Mouse (Mus musculus): ENCODE results near the gene Fancc. TPM values are rescaled to one million over a fixed set of nuclear protein-coding genes. Genes with fewer than 3 reads are reported as not detected.

The Fancc gene
- polyA plus RNA-seq, 1 experiment from 2014 or later: 25.9 TPM

DNA sequence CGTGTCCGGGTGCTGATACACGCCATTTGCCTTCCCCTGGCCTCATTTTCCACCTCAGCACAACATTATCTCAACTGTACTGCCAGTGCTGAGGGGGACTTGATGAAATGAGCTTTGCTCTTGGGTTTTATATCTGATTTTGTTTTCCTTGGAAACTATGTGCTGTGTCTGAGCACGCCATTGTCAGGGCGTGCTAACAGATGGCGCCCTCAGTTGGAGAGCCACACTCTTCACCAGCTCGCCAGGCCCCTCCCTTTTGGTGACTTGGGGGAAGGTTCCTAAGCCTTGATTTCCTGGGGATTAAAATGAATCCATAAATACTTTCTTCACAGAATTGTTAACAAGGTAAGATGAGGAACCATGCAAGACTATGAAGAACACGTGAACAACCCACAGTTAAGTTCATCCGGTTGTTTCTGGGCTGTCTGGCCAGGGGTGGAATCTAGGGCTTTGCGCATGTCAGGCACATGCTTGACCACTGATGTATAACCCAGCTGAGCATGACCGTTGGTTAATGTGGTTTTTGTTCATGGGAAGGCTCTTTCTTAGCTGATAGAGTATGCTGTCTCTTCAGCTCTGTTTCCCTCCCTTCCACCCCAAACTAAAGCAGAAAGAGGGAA is 210.5 kb downstream of the Fancc start:
- Histone ChIP-seq H3K4me1 (ENCODE audit: insufficient read depth) (no peaks in the 10 kb centered on the region; the same call in 1 of the 2 replicates), H3K9ac (no peak overlapping the region), H3K36me3 (ENCODE audit: insufficient read depth) (peaks cover 92% of the 10 kb centered on the region), H3K4me3 (ENCODE audit: low read depth, low read length) (no peak overlapping the region), H3K4me2 (no peak overlapping the region), H3K27ac (ENCODE audit: low read depth) (no peak overlapping the region), H3K9me3 (ENCODE audit: low read depth, low read length) (no peaks in the 10 kb centered on the region), H3K27me3 (ENCODE audit: insufficient read depth, low read length) (no peaks in the 10 kb centered on the region)
- ATAC-seq (ENCODE audit: insufficient read depth): no peak
- WGBS: 87% methylated on average over 11 of the region's 11 CpGs
- no peak for TF ChIP-seq CTCF (IDR thresholded peaks at IDR 0.05; ENCODE audit: low read depth)
- no peak for DNase-seq

DNA sequence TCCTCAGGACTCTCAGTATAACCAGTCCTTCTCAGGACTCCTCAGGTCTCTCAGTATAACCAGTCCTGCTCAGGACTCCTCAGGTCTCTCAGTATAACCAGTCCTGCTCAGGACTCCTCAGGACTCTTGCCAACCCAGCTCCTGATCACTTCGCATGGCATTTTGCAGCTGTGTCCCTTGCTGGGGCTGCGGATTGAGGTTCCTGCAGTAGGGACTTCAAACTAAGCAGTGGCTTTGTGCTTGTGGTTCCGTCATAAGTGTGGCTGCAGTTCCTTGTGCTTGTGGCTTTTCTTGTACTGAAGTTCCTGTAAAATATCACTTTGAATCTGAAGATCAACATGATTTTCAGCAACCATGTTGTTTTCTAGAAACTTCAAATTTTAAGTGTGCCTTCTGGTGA is 212.3 kb downstream of the Fancc start:
- no peak overlapping the region for H3K27ac ChIP-seq (ENCODE audit: low read depth)
- H3K4me1 ChIP-seq (ENCODE audit: insufficient read depth): peaks cover 2% of the 10 kb centered on the region; the same call in 1 of the 2 replicates
- peaks cover 75% of the 10 kb centered on the region for H3K36me3 ChIP-seq (ENCODE audit: insufficient read depth)
- ATAC-seq (ENCODE audit: insufficient read depth) (no peak), DNase-seq (no peak)
- no peak overlapping the region for H3K4me3 ChIP-seq (ENCODE audit: low read depth, low read length)
- H3K9me3 ChIP-seq (ENCODE audit: low read depth, low read length): no peaks in the 10 kb centered on the region
- H3K27me3 ChIP-seq (ENCODE audit: insufficient read depth, low read length): no peaks in the 10 kb centered on the region
- no peak for TF ChIP-seq CTCF (IDR thresholded peaks at IDR 0.05; ENCODE audit: low read depth)
- H3K9ac ChIP-seq: no peak overlapping the region
- H3K4me2 ChIP-seq: no peak overlapping the region
- WGBS: 96% methylated on average over 3 of the region's 3 CpGs

DNA sequence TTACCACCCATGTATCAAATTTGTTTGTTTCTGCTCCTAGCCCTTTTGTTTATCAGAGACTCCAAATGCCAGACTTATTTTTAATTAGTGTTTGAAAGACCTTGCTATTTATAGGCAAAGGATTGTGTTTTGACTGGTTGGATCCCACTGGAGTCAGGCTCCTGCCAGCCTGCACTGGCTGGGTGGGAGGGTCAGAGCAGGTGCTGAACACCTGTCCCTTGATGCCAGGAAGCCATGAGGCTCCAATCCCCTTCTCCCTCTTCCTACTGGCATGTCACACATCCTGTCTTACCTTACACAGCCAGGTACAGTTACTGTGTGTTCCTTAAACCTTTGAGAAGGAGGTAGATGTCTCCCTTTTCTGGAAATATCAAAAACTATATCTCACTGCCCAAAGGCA is 213.8 kb downstream of the Fancc start:
- H3K27ac ChIP-seq (ENCODE audit: low read depth): no peak overlapping the region
- H3K9me3 ChIP-seq (ENCODE audit: low read depth, low read length): no peaks in the 10 kb centered on the region
- ATAC-seq (ENCODE audit: insufficient read depth) (no peak), DNase-seq (no peak)
- peaks cover 60% of the 10 kb centered on the region for H3K36me3 ChIP-seq (ENCODE audit: insufficient read depth)
- no peak for TF ChIP-seq CTCF (IDR thresholded peaks at IDR 0.05; ENCODE audit: low read depth)
- H3K4me1 ChIP-seq (ENCODE audit: insufficient read depth): peaks cover 11% of the 10 kb centered on the region
- H3K9ac ChIP-seq: no peak overlapping the region
- no peaks in the 10 kb centered on the region for H3K27me3 ChIP-seq (ENCODE audit: insufficient read depth, low read length)
- H3K4me2 ChIP-seq: no peak overlapping the region
- H3K4me3 ChIP-seq (ENCODE audit: low read depth, low read length): no peak overlapping the region

DNA sequence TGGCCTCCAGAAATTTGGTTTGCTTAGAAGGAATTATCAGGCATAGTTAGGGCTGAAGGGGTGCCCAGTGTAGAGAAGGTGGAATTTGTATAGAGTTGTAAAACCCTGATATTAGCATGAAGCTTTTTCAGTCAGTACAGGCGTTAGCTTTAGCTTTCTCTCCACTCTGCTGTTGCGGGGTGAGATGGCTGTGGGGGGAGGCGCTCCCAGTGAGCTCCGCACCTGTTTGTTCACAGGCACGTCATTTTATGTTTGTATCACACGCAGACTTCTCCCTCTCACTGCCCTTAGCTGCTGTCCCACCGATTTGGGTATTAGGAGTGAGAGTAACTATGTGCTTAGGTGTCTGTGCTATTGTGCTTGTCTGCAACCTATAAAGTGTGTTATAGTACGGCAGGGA is 215.9 kb downstream of the Fancc start:
- Histone ChIP-seq H3K9ac (no peak overlapping the region), H3K36me3 (ENCODE audit: insufficient read depth) (peaks cover 43% of the 10 kb centered on the region), H3K27ac (ENCODE audit: low read depth) (peak overlapping the region; percentile 59; the same call in 1 of the 2 replicates), H3K27me3 (ENCODE audit: insufficient read depth, low read length) (no peaks in the 10 kb centered on the region), H3K4me3 (ENCODE audit: low read depth, low read length) (no peak overlapping the region), H3K4me1 (ENCODE audit: insufficient read depth) (peaks cover 23% of the 10 kb centered on the region), H3K9me3 (ENCODE audit: low read depth, low read length) (no peaks in the 10 kb centered on the region), H3K4me2 (peak overlapping the region; percentile 54)
- TF ChIP-seq CTCF (IDR thresholded peaks at IDR 0.05; ENCODE audit: low read depth): no peak
- DNase-seq: no peak
- no peak for ATAC-seq (ENCODE audit: insufficient read depth)
- WGBS: 66% methylated on average over 8 of the region's 8 CpGs

DNA sequence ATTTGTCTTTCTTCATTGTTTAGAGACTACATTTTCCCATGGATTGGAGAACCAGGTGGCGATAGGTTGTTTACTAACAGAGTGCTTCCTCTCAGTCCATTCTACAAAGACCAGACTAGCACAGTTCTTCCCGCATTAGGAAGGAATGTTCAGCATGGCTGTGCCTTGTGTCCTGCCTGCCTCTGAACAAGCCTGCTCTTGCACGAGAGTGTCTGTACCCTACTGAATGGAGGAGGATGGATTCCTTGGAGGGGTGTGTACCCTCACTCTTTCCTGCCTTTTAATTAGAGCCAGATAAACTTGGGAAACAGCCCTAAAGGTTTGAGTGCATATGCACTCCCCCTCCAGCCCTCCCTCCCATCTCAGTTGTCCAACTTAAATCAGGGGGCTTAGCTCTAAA is 216.7 kb downstream of the Fancc start:
- TF ChIP-seq CTCF (IDR thresholded peaks at IDR 0.05; ENCODE audit: low read depth): no peak
- ATAC-seq (ENCODE audit: insufficient read depth) (peak; percentile 45), DNase-seq (peak; percentile 52)
- WGBS: 27% methylated on average over 3 of the region's 3 CpGs
- Histone ChIP-seq H3K9ac (0 out of 2 replicates have a peak overlapping the region, but pooled peaks have one; percentile 2), H3K27ac (ENCODE audit: low read depth) (peak overlapping the region; percentile 59; the same call in 1 of the 2 replicates), H3K36me3 (ENCODE audit: insufficient read depth) (peaks cover 35% of the 10 kb centered on the region), H3K4me3 (ENCODE audit: low read depth, low read length) (peak overlapping the region; percentile 13; the same call in 1 of the 2 replicates), H3K27me3 (ENCODE audit: insufficient read depth, low read length) (no peaks in the 10 kb centered on the region), H3K4me2 (peak overlapping the region; percentile 54), H3K4me1 (ENCODE audit: insufficient read depth) (peaks cover 23% of the 10 kb centered on the region), H3K9me3 (ENCODE audit: low read depth, low read length) (no peaks in the 10 kb centered on the region)

DNA sequence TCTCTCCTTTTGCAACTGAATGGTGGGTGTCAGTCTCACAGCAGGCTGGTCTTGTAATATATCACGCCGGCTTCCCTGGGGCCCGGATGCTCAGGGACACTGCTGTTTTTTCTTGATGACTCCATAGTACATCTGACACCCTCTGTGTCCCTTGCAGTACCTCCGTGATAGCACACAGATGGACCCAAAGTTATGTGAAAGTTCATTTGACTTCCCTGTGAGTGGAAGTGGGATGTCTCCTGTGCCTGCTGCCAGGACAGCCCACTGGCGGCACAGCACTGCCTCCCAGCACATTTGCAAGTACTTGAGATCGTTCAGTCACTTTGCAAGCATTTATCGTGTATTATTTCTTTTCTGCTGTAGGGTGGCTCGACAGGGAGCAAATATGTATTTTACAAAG is 217.3 kb downstream of the Fancc start:
- no peak for ATAC-seq (ENCODE audit: insufficient read depth)
- DNase-seq: no peak
- H3K9me3 ChIP-seq (ENCODE audit: low read depth, low read length): no peaks in the 10 kb centered on the region
- peak overlapping the region; percentile 54 for H3K4me2 ChIP-seq
- WGBS: 40% methylated on average over 8 of the region's 8 CpGs
- no peak for TF ChIP-seq CTCF (IDR thresholded peaks at IDR 0.05; ENCODE audit: low read depth)
- H3K9ac ChIP-seq: peak overlapping the region; percentile 36; the same call in 1 of the 2 replicates
- H3K4me3 ChIP-seq (ENCODE audit: low read depth, low read length): peak overlapping the region; percentile 13
- peaks cover 32% of the 10 kb centered on the region for H3K36me3 ChIP-seq (ENCODE audit: insufficient read depth)
- no peaks in the 10 kb centered on the region for H3K27me3 ChIP-seq (ENCODE audit: insufficient read depth, low read length)
- H3K27ac ChIP-seq (ENCODE audit: low read depth): peak overlapping the region; percentile 65; the same call in 1 of the 2 replicates
- H3K4me1 ChIP-seq (ENCODE audit: insufficient read depth): peaks cover 26% of the 10 kb centered on the region

DNA sequence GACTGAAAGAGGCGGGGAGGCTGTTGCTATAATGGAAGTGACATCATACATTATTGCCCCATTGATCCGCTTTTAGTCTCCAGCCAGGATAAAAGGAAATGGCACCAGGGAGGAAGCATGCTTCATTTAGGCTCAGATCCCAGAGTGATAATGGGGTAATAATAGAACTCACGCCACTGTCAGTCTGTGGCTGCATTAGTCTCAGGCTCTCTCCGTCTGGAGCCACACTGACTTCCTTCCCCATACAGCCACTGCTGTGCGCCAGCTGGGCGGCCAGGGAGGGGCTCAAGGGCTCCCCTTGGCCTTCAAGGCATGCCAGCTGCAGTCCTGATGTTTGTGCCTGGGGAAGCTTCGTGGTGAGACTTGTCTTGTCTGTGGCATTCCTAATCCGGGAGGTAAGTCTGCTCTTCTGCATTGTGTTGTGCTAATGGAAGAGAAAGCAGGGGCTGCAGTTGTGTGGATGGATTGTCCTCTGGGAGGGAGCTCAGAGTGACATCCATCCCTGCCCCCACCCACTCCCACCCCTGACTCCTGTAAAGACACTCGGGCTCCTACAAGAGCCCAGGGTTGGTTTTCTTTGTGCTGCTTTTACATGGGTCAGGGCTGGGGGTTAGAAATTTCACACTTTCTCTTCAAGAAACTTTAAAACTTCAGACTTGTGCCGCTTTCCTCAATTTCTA is 218.1 kb downstream of the Fancc start:
- DNase-seq: peak; percentile 82
- no peak for TF ChIP-seq CTCF (IDR thresholded peaks at IDR 0.05; ENCODE audit: low read depth)
- no peaks in the 10 kb centered on the region for H3K27me3 ChIP-seq (ENCODE audit: insufficient read depth, low read length)
- ATAC-seq (ENCODE audit: insufficient read depth): peak; percentile 88
- WGBS: 20% methylated on average over 10 of the region's 10 CpGs
- H3K4me1 ChIP-seq (ENCODE audit: insufficient read depth): peaks cover 26% of the 10 kb centered on the region
- peak overlapping the region; percentile 54 for H3K4me2 ChIP-seq
- peaks cover 29% of the 10 kb centered on the region for H3K36me3 ChIP-seq (ENCODE audit: insufficient read depth)
- peak overlapping the region; percentile 13 for H3K4me3 ChIP-seq (ENCODE audit: low read depth, low read length)
- peak overlapping the region; percentile 36 for H3K9ac ChIP-seq
- no peaks in the 10 kb centered on the region for H3K9me3 ChIP-seq (ENCODE audit: low read depth, low read length)
- peak overlapping the region; percentile 90 for H3K27ac ChIP-seq (ENCODE audit: low read depth)
